Mouse (Mus musculus) ES-Bruce4 (cell line): Measurements from ENCODE around the gene Tmem161a.

Experiments used
- CTCF ChIP-seq: IDR thresholded peaks from one replicate; pipeline ENCODE4 v1.8.1; 2011; ENCODE audit warnings: low read depth, low read length
- POLR2A ChIP-seq: IDR thresholded peaks from one replicate; pipeline ENCODE4 v1.8.1; 2011; ENCODE audit warnings: low read length; ENCODE audit not compliant: insufficient read depth

GRCm38 (mm10) chr8:70197603-70198002 is 25.4 kb downstream of the Tmem161a start:
- TF ChIP-seq CTCF (no peak), POLR2A (no peak)
